Mouse (Mus musculus): ENCODE results near the gene Atp8a2. TPM values are rescaled to one million over a fixed set of nuclear protein-coding genes. Genes with fewer than 3 reads are reported as not detected.

Gene Atp8a2
- polyA plus RNA-seq, 1 experiment from 2014 or later = 0.59 TPM

DNA sequence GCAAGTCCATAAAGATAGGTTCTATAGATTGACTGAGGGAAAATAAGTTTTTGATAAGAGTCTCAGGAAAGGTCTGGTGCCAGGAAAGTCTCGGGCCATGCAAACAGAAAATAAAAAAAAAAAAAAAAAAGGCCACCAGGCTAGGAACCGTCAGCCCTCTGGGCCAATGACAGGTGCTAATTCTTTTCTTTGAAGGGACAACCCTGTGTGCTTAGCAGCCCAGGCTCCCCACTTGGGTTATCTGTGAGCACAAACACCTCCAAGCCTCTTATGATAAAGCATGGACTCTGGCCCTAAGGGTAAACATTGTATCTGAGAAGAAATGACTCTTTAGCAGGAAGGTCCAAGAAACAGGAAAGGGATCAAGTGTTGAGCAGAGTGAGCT is 18.4 kb downstream of the Atp8a2 start:
- no peak overlapping the region for H3K4me2 ChIP-seq (ENCODE audit: low read length)
- no peak for ATAC-seq (replicated peaks; ENCODE audit: low FRiP score, low read depth)
- H3K9ac ChIP-seq (ENCODE audit: low read depth, low read length) = no peak overlapping the region
- WGBS = 41% methylated on average over 2 of the region's 2 CpGs
- H3K9me3 ChIP-seq (replicated peaks; ENCODE audit: low read length) = no peaks in the 10 kb centered on the region
- no peaks in the 10 kb centered on the region for H3K36me3 ChIP-seq (ENCODE audit: insufficient read depth, low read length)
- H3K27ac ChIP-seq = no peak overlapping the region
- H3K4me3 ChIP-seq (replicated peaks; ENCODE audit: low read depth, low read length) = no peak overlapping the region
- TF ChIP-seq CTCF (IDR thresholded peaks at IDR 0.05; ENCODE audit: low read depth) = no peak
- no peaks in the 10 kb centered on the region; the same call in 1 of the 2 replicates for H3K4me1 ChIP-seq (replicated peaks; ENCODE audit: insufficient read depth, low read length)
- no peaks in the 10 kb centered on the region for H3K27me3 ChIP-seq (ENCODE audit: insufficient read depth, low read length)
- no peak for DNase-seq (ENCODE audit: low spot score)

DNA sequence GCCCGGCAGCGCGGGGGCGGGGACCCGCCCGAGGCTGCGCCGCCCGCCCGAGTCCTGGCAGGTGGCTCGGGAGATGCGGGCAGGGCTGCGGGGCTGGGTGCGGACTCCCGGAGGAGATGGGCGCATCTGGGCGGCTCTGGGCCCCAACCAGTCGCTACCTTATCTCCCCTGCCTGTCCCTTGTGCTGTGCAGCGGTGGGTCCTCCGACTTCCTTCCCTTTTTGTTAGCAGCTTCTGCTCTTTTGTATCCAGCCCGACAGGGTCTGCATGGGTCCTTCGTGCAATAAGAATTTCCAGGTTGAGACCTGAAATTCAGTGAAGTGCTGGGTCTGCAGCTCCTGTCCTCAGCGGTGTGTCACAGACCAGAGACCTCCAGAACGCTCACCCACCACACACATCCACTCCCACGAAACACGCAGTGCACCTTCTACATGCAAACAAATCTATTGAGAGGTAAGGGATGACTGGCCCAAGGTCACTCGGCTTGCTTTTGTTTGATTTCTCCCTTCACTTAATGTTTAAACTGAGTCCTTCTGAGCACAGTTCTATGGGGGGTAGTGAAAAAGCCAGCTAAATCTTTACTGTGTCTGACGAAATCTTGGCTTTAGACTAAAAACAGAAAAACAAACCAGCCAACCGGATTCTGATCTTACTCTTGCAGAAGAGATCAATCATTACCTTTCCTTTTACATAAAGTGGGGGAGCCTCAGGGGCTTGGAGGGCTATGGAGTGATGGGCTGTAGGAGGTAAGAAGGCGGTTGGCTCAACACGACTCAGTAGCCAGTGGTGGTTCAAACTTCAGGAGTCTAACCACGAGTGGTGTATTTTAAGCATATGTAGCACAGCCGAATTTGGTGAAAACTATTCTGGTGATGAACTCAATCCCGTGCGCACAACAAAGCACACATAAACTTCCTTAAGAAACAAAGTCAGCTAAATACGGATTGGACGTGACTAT is 19.1 kb downstream of the Atp8a2 start:
- H3K27ac ChIP-seq = no peak overlapping the region
- TF ChIP-seq CTCF (IDR thresholded peaks at IDR 0.05; ENCODE audit: low read depth) = no peak
- no peaks in the 10 kb centered on the region for H3K9me3 ChIP-seq (replicated peaks; ENCODE audit: low read length)
- peak overlapping the region; percentile 62 for H3K9ac ChIP-seq (ENCODE audit: low read depth, low read length)
- no peaks in the 10 kb centered on the region for H3K36me3 ChIP-seq (ENCODE audit: insufficient read depth, low read length)
- 0 out of 2 replicates have a peak, but pooled peaks have one; percentile 15 for ATAC-seq (replicated peaks; ENCODE audit: low FRiP score, low read depth)
- H3K4me1 ChIP-seq (replicated peaks; ENCODE audit: insufficient read depth, low read length) = no peaks in the 10 kb centered on the region; the same call in 1 of the 2 replicates
- peak overlapping the region; percentile 68 for H3K4me3 ChIP-seq (replicated peaks; ENCODE audit: low read depth, low read length)
- no peaks in the 10 kb centered on the region for H3K27me3 ChIP-seq (ENCODE audit: insufficient read depth, low read length)
- no peak for DNase-seq (ENCODE audit: low spot score)
- WGBS = 20% methylated on average over 35 of the region's 37 CpGs
- peak overlapping the region; percentile 100 for H3K4me2 ChIP-seq (ENCODE audit: low read length)

DNA sequence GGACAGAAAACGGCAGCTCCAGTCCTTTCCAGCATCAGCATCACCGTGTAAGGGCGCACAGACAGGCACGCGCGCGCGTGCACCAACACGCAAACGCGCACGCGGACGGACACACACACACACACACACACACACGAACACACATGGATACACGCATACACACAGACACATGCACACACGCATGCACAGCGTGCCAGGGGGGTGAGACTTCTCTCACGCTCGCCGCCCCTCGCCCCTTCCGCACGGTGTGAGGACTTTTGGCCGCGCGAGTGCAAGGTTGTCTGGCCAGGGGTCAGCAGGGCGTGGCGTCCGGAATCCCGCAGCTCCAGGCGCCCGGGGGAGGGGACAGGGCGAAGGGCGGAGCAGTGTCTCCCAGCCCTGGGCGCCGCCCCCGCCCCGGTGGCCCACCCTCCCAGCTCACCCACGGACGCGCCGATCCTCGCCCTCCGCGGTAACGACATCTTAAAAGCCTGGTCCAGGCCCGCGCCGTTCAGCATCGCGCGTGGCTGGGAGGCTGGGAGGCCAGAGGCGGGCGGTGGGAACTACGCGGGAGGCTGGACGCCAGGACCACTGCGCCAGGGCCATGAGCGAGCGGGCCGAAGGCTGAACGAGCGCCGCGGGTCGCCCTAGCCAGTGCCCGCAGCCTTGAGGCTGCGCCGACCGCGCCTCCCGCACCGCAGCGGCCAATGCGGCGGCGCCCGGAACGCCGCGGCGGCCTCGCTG is 19.9 kb downstream of the Atp8a2 start:
- H3K4me2 ChIP-seq (ENCODE audit: low read length) = peak overlapping the region; percentile 100
- DNase-seq (ENCODE audit: low spot score) = peak; percentile 47
- H3K4me1 ChIP-seq (replicated peaks; ENCODE audit: insufficient read depth, low read length) = no peaks in the 10 kb centered on the region; the same call in 1 of the 2 replicates
- no peaks in the 10 kb centered on the region for H3K36me3 ChIP-seq (ENCODE audit: insufficient read depth, low read length)
- peak overlapping the region; percentile 68 for H3K4me3 ChIP-seq (replicated peaks; ENCODE audit: low read depth, low read length)
- no peak for TF ChIP-seq CTCF (IDR thresholded peaks at IDR 0.05; ENCODE audit: low read depth)
- H3K9ac ChIP-seq (ENCODE audit: low read depth, low read length) = peak overlapping the region; percentile 62
- no peaks in the 10 kb centered on the region for H3K27me3 ChIP-seq (ENCODE audit: insufficient read depth, low read length)
- ATAC-seq (replicated peaks; ENCODE audit: low FRiP score, low read depth) = peak; percentile 79
- H3K9me3 ChIP-seq (replicated peaks; ENCODE audit: low read length) = no peaks in the 10 kb centered on the region
- WGBS = under 1% methylated on average over 74 of the region's 84 CpGs
- no peak overlapping the region for H3K27ac ChIP-seq

DNA sequence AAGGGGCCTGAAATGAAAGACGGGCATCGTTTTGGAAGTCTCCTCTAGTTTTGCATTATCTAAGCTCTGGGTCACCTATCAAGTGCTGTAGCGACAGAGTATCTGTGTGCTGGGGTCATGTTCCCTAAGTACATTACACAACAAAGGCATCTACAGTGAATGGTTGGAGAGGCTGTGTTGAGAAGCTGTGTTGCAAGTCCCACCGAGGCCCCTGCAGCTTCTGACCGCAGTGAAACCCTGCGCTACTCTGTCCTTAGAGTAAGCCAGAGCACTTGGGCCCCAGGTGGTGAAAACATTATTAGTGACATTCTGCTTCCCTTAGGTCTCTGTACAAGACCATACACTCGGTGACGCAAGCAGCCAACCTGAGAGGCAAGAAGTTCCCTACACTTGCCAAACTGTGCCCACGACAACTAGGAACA is 20.5 kb downstream of the Atp8a2 start:
- H3K4me3 ChIP-seq (replicated peaks; ENCODE audit: low read depth, low read length) = peak overlapping the region; percentile 68
- H3K27me3 ChIP-seq (ENCODE audit: insufficient read depth, low read length) = no peaks in the 10 kb centered on the region
- ATAC-seq (replicated peaks; ENCODE audit: low FRiP score, low read depth) (no peak), DNase-seq (ENCODE audit: low spot score) (peak; percentile 4)
- 39% methylated on average over 9 of the region's 9 CpGs for WGBS
- no peaks in the 10 kb centered on the region for H3K9me3 ChIP-seq (replicated peaks; ENCODE audit: low read length)
- no peak overlapping the region for H3K9ac ChIP-seq (ENCODE audit: low read depth, low read length)
- no peak overlapping the region for H3K27ac ChIP-seq
- no peaks in the 10 kb centered on the region; the same call in 1 of the 2 replicates for H3K4me1 ChIP-seq (replicated peaks; ENCODE audit: insufficient read depth, low read length)
- H3K4me2 ChIP-seq (ENCODE audit: low read length) = peak overlapping the region; percentile 100
- no peaks in the 10 kb centered on the region for H3K36me3 ChIP-seq (ENCODE audit: insufficient read depth, low read length)
- TF ChIP-seq CTCF (IDR thresholded peaks at IDR 0.05; ENCODE audit: low read depth) = no peak

DNA sequence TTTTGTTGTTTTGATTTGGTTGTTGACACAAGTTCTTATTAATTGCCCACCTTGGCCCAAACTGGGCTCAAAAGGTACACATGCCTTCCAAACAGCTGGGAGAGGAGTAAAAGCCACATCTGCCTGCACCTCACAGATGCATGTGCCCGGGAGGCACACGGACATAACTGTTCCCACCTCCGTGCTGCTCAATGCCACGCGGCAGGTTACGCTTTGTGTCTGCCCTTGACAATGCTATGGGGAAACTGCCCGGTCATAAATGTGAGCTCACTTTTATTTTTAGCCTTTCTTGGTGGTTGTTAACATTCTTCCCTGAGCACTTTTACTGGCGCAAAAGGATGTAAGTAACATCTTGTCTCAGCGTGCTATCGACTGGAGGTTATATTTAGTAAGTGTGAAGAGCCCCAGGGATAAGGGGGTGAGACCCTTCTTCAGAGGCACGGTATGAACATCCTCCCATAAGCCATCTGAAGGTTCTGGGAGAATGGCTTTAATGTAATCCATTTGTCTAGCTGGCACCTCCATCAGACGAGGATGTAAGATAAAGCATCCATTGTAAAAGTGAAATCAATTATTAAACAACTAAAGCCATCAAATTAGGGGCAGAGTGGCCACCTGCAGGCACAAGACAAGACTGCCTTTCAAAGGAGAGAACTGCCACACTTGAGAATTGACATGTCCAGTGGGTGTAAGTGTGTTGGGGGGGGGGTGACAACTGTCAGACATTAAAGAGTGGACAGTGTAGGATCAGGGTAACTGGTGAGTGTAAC is 24.5 kb downstream of the Atp8a2 start:
- no peak overlapping the region for H3K4me3 ChIP-seq (replicated peaks; ENCODE audit: low read depth, low read length)
- DNase-seq (ENCODE audit: low spot score) (no peak), ATAC-seq (replicated peaks; ENCODE audit: low FRiP score, low read depth) (no peak)
- H3K27ac ChIP-seq = no peak overlapping the region
- no peaks in the 10 kb centered on the region for H3K27me3 ChIP-seq (ENCODE audit: insufficient read depth, low read length)
- no peaks in the 10 kb centered on the region for H3K9me3 ChIP-seq (replicated peaks; ENCODE audit: low read length)
- no peak for TF ChIP-seq CTCF (IDR thresholded peaks at IDR 0.05; ENCODE audit: low read depth)
- H3K4me1 ChIP-seq (replicated peaks; ENCODE audit: insufficient read depth, low read length) = no peaks in the 10 kb centered on the region; the same call in 1 of the 2 replicates
- H3K36me3 ChIP-seq (ENCODE audit: insufficient read depth, low read length) = no peaks in the 10 kb centered on the region
- 54% methylated on average over 12 of the region's 12 CpGs for WGBS
- no peak overlapping the region for H3K9ac ChIP-seq (ENCODE audit: low read depth, low read length)
- no peak overlapping the region for H3K4me2 ChIP-seq (ENCODE audit: low read length)

All from kidney, postnatal 0 days (tissue).